Mouse (Mus musculus) heart, postnatal 4 days (tissue): Measurements from ENCODE around the gene Zbed5. TPM values are rescaled to one million over a fixed set of nuclear protein-coding genes. Genes with fewer than 3 reads are reported as not detected.
"Not testable (repeated sequence)": the region's sequence is repeated elsewhere in the genome, so short reads cannot be mapped to it uniquely, and the experiment has no call there.

ENCODE experiments used
- DNase-seq: peaks from one replicate; pipeline ENCODE4 v3.0.0; 2021
- total RNA-seq, 2 experiments: library from RNA; stranded (reverse); gene quantifications; 2 replicates each; pipeline ENCODE4 v1.2.3; 2021

The Zbed5 gene
- 1 to 10 TPM; 1.2 to 1.3 TPM for total RNA-seq

DNA sequence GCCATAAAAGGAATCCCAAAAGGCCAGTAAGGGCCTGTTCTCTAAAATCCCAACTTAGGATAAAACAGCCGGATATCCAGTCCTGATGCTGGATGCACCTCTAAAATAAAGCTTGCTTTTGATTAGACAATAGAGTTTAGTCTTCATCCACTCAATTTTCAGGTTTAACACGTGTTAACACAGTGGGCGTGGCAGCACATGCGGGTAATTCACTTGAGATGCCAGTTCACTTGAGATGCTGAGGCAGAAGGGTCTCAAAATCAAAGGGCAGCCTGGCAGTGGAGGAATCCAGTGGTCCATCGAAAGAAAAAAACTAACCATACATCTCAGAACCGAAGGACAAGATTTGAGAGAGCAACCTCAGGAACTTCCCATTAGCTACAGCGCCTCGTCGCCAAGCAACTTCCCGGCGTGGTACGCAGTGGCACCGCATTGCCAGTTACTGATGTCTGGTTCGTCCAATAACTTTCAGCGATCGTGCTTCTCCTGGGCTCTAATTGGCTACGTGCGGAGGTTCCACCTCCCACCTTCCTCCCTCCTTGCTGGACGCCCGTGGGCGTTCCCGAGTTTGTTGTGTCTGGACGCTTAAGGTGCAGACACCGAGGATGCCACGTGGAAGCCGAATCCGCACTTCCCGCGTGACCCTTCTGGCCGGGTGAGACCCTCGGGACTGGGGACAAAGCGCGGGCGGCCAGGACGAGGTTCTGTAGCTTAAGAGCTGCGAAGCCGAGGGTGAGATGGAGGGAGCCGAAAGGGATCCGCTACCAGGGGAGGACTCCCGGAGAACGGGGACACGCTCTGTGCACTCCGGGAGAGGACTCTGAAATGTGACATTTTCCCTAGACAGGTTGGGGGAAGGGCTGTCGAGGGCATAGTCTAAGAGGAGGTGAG, at the start of gene Zbed5:
Gene Zbed5 (plus strand): TSS at position 526 of the 891 bp plus-strand sequence.
- DNase-seq = peak; percentile 89

DNA sequence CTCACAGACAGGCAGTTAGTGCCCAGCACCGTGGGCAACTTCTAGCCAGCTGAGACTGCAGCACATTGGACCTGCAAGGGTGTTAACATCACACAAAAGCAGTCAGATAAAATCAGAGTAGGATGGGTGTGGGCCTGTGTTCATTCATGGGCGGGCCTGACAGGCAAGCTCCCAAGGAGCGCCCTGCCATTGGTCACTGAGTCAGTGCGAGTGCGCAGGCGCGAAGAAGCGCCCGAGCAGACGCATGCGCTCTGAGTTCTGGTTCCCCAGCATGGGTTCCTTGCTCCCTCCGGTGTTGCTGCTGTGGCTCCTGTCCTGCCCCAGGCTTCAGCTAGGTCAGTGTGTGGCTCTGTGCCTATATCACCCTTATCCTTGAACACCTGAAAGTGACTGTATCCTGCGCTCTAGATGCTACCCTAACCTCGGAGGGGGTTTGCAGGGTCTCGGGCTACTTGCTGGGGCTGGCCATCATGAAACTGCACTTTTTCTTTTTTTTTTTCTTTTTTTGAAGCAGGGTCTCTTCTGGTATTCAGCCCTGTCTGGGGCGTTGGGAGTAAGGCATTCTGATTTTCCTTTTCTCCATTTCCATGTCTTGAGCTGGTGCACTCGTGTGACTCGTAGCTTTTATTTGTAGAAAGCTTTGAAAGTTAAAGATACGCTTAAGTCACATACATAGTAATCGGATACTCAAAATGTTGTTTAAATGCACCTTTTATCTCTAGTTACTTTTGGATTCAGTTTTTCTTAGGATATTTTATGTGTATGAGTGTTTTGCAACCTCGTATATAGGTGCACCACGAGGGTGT, 48.6 kb upstream of the Zbed5 start, which contains the start of gene Sumf2:
Gene Sumf2 (plus strand): TSS at position 235 of the 806 bp plus-strand sequence.
- DNase-seq = peak; percentile 97

DNA sequence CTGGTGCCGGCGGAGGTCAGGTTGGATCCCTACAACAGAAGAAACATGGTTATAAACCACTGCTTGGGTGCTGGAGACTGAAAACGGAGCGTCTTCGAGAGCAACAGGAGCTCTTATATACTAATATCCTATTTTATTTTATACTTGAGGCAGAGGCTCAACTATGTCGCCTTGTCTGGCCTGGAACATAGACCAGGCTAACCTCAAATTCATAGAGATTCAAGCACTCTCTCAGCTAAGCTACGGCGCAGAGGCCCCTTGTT, 48.0 kb upstream of the Zbed5 start:
- DNase-seq = no peak

DNA sequence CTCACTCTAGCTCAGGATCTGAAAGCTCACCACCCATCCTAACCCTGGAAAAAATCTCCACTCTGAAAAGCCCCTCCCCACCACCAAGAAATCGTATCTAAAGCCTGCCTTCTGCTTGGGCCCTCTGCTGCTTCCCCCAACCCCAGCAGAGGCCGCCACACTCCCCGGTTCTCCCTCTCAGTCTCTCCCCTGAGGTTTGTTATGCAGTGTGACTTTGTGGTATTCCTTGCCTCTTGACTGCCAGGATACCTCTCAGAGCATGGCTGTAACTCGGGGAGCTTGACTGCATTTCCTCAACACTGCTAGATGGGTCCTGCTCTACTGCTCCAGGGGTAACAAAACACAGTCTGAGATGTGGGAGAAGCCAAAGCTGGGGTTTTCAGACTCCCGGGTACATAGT, 40.4 kb upstream of the Zbed5 start:
- DNase-seq = no peak

DNA sequence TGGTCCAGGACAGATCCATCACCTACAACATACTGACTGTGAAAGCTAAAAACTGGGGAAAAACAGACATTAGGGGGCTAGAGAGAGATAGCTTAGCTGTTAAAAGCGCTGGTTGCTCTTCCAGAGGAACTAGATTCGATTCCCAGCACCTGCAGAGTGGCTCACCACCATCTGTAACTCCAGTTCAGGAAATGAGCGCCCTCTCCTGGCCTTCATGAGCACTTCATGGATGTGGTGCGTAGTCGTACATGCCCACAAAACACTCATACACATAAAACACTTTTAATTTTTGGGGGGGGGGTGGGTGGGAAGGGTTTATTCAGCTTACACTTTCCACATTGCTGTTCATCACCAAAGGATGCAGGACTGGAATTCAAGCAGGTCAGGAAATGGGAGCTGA, 39.1 kb upstream of the Zbed5 start:
- no peak for DNase-seq

DNA sequence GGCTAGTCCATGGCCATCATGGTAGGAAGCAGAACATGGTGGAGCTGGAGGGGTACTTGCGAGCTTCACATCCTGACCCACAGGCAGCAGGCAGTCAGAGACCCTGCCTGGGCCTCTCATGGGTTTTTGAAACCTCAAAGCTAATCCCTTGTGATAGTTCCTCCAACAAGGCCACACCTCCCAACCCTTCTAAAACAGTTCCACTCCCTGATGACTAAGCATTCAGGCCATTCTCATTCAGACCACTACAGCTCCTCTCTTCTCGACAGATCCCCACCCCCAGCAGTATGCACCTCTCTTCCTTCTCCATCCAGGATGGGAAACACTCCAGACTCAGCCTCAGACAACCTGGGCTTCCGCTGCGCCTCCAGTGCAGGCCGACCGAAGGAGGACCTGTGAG, 33.2 kb upstream of the Zbed5 start:
- DNase-seq = no peak

DNA sequence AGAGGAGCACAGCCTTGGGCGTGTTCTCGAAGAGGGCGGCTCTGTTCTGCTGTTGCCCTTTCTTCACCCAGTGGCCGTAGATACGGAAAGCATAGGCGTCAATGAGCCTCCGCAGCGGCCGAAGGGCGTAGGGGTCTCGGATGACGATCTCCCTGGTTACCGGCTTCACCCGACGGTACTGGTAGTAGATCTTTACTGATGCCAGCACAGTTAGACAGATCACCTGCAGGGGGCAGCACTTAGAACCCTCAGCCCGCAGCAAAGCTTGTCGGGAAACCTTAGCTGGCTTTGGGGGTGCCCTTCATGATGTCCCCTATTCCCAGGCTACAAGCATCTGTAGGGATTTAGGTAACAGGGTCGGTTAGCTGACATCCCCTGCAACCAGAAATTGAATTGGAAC, 31.1 kb upstream of the Zbed5 start:
- DNase-seq = peak; percentile 63

DNA sequence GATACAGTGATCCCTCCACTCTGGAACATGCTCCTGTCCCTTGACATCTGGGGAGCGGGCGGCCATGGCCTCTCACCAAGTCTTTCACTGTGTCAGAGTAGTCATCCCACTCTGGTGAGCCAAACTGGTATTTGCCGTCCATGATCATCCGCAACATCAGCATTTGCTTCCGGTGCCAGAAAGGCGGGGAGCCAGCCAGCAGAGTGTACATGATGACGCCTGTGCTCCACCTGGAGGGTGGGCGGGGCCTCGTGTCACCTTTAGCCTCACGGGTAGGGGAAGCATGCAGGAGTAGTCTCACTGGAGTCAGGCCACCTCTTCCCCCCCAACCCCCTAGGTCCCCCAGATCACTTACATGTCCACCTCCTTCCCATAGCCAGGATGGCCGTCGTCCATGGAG, 29.7 kb upstream of the Zbed5 start:
- no peak for DNase-seq

DNA sequence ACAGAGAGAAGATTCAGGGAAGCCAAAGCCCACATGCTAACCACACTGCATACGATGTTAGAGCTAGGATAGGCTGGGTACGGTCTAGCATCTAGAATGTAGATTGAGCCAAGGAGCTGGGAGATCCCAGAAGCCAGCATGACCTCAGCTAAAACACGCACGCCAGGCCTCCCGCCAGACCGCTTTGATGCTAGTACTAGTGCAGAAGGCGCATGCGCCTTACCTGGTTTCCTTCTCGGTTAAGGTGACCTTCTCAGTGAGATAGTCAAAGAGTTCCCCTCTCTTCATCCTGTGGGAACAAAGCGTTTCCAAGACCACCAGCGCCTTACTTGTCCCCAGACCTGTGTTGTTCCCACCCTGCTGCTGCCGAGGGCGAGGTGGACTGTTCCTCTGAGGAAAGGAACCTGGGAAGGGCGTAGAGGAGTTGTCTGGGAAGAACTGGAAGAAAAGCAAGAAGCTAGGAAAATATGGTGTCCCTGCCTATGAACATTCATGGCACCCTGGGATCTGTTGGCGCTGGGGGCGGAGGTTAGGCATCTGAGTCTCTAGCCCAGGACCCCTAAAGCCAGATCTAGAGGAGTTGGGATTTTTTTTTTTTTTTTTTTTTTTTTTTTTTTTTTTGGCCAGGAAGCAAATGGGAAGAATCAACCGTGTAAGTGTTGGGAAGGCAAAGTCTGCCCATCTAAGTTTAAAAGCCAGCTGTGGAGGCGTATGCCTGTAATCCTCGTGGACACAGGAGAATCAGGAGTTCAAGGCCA, 26.1 kb upstream of the Zbed5 start:
- no peak for DNase-seq

DNA sequence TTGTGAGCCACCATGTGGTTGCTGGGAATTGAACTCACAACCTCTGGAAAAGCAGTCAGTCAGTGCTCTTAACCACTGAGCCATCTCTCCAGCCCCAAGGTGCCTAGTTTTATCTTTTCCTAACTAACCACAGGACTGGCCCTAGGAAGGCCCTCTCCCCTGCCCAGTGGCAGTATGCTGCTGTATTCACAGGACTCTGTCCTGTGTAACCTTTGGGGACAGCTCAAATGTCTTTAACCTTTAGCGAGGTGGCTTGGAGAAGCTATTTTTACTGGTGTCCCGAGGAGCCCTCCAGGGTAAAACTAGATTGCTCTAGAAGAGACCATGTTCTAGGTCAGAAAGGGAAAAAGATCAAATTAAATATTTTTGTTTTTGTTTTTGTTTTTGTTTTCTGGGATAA, 24.3 kb upstream of the Zbed5 start:
- DNase-seq = no peak

DNA sequence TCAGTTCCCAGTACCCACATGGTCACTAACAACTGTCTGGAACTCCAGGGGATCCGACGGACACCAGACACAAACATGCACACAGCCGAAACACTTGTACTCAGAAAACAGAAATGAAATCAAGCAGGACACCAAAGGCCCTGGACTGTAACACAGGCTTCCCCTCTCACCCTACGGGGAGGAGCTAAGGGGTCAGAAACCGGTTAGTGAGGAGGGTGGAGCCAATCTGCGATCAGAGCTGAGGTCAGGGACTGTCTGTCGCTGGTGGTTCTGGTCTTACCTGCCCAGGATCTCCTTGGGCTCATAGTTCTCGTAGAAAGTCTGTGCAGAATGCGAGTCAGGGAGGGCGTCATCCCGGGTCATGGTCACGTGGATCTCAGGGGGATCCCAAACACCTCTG, 21.6 kb upstream of the Zbed5 start:
- DNase-seq = no peak

DNA sequence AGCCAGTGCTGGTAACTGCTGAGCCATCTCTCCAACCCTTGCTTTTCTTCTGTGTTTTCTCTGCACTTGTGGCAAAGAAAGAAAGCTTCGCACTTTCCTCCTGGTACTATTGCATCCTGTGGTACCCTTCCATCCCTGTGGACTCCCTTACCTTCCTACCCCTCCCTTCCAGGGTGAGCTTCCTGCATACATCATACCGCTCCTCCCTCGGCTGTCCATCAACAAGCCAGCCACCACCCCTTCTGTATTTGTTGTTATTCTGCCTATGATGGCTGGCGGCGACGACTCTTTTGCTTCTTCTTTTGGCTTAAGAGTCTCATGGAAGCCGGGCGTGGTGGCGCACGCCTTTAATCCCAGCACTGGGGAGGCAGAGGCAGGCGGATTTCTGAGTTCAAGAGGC, 20.4 kb upstream of the Zbed5 start:
- no peak for DNase-seq

DNA sequence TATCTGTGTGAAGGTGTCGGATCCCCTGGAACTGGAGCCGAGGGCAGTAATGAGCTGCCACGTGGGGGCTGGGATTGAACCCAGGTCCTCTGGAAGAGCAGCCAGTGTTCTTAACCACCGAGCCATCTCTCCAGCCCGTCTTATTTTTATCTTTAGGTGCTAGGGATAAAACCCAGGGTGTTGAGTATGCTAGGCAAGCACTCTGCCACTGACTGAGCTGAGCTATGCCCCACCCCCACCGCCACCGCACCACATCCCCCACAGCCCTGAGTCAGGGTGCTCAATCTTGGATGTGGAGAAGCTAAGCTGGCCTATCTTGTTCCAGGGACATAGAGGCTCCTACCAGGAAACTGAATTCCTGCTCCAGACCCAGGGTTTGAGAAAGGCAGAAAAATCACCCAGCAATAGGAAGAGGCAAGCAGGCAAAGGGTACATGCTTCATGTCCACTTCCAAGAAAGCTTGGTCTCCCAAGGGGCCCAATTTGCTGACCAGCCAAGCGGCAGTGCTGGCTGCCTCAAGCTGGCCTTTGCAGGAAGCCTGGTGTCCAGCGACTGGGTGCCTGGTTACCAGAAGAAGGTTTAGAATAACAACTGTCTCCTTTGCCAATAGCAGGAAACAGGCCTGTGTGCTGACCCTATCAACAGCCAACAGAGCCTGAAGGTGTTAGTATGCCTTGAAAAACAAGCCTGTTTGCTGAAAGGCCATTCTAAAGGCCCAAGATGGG, 17.6 kb upstream of the Zbed5 start:
- DNase-seq = peak; percentile 21

DNA sequence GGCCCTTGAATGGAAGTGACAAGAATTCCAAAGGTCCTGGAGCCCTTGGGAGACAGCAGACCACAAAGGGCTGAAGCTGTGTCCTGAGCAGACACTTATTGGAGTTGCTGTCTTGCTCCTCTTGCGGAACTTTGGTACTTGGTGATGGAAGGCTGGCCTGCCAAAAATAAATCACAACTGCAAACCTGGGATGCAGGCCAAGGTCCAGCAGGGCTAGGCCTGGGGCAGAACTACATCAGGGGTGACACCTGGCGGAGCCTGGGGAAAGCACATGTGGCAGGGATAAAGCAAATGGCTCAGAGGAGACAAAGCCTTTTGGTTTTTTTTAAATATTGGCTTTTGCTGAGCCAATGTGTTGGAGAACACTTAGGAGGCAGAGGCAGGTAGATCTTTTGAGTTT, 16.6 kb upstream of the Zbed5 start:
- DNase-seq = peak; percentile 90

DNA sequence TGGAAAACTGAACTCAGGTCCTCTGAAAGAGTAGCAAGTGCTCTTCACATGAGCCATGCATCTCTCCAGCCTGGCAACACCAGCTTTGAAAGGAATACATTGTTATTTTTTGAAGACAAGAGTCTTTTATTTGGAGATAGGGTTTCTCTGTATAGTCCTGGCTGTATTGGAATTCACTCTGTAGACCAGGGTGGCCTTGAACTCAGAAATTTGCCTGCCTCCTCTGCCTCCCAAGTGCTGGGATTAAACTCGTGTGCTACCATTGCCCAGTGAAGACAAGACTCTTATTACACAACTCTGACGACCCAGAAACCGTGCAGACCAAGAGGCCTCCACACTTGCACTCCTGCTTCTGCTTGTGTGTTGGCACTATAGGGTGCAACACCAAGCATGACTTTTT, 15.6 kb upstream of the Zbed5 start:
- DNase-seq = no peak

DNA sequence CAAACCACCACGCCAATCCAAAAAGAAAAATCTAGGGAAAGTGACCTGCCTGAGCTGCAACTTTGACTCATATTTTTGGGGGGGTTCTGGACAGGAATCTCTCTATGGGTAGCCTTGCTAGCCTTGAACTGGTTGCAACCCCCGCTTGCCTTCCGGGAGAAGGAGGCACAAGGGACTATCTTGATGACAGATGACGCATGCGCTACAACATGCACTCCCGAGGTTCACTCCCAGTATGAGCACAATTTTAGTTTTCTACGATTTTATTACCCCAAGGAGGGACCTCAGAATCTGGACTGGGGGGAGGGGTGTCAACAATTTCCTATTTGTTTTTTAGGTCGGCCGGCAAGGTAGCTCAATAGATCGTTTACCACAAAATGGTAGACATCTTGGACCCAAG, 9.3 kb upstream of the Zbed5 start:
- DNase-seq = no peak

DNA sequence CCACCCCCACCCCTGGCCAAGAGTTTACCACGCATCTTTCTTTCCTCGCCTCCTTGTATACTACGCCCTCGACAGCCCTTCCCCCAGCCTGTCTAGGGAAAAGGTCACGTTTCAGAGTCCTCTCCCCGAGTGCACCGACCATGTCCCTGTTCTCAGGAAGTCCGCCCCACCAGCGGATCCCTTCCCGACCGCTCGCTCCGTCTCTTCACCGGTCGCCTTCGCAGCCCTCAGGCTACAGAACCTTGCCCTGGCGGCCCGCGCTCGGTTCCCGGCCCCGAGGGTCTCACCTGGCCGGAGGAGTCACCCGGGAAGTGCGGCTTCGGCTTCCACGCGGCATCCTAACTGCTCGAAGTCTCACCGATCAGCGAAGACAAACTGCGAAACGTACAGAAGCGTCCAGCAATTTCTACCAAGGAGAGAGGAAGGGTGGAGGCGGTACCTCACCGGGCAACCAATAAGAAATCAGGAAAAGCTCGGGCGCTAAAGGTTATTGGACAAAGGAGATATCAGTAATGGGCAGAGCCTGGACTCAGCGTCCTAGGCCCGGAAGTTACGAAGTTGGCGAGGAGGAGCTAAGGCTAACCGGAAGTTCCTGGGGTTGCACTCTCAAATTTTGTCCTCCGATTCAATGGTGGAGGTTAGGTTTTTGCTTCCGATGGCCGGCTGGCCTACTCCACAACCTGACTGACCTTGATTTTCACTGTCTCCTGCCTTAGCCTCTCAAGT, 8.4 kb upstream of the Zbed5 start, which contains the start of gene Chchd2:
Gene Chchd2 (minus strand): TSS at position 560 of the 726 bp plus-strand sequence.
- DNase-seq = peak; percentile 94

DNA sequence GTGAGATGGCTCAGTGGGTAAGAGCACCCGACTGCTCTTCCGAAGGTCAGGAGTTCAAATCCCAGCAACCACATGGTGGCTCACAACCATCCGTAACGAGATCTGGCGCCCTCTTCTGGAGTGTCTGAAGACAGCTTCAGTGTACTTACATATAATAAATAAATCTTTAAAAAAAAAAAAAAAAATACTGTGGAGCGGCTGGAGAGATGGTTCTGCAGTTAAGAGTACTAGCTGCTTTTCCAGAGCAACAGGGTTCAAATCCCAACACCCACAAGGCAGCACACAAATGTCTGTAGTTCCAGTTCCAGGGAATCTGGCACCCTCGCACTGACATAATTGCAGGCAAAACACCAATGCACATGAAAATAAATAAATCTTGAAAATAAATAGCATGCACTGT, 5.1 kb upstream of the Zbed5 start:
- not testable (repeated sequence) for DNase-seq

DNA sequence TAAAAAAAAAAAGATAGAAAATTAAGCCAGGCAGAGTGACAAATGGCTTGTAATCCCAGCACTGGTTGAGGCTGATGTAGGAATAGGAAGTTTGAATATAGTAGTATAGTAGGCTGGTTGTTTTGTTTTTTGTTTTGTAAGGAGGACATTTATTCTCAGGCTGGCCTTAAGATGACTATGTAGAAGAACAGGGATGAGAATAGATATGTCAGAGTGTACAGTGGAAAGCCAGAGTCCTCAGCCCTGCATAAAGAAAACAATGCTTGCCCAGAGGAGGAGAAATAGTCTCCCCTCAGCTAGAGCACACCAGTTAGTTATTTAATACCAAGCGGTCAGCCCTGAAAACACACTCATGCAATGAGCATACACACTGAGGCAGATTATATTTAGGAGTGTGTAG, 2.9 kb downstream of the Zbed5 start, which contains the start of gene Phkg1:
Gene Phkg1 (minus strand): TSS at position 101 of the 400 bp plus-strand sequence.
- DNase-seq = no peak

DNA sequence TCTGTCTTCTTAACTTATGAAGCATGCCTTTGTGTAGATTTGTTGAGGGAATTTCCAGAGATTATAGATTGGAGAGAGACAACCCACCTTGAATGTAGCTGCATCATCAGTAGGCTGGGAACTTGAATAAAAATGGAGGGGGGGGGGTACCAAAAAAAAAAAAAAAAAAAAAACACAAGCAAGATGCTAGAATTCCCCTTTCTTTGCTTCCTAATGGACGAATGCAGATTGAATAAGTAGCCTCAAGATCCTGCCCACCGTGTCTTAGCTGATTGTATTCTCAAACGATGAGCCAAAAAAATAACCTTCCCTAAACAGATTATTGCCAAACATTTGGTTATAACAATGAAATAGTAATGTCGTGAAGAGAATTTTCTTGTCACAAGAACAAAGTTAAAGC, 12.3 kb downstream of the Zbed5 start:
- DNase-seq = no peak

DNA sequence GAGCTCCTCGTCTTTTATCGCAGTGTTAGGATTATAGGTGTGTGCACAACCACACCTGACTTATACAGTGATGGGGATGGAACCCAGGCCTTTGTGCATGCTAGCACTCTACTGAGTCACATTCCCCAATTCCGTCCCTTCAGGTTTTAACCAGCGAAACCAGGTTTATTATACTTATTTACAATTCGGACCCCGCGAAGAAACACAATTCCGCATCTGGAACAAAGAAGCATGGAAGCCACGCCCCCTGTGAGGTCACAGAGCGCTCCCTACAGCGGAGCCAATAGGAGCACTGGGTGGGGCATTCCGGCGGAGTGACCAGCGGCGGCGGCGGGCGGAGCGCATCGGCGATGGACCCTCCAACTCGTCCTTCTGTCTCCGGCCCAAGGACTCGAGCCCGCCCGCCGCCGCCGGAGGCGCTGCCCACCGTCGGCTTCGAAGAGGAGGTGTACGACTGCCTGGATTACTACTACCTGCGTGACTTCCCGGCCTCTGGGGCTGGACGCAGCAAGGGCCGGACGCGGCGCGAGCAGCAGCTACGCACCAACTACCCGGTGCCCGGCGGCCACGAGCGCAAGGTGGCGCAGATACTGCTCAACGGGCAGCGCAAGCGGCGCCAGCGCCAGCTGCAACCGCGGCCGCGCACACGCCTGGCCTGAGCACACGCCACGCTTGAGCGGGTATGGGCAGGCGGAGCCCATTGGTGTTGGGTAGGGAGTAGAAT, 12.9 kb downstream of the Zbed5 start, which contains the start of gene Nupr1l:
Gene Nupr1l (plus strand): TSS at position 299 of the 724 bp plus-strand sequence.
- peak; percentile 92 for DNase-seq
